Mouse (Mus musculus) spleen, postnatal 0 days (tissue): ENCODE data around the gene Hydin. TPM values are rescaled to one million over a fixed set of nuclear protein-coding genes. Genes with fewer than 3 reads are reported as not detected.

ENCODE experiments used
- polyA plus RNA-seq: library from polyadenylated mRNA; unstranded; fragments of >200 nt; fragmentation: Nextera tagmentation; extraction: Ambion mirVana; gene quantifications from 2 replicates; pipeline ENCODE4 v1.2.1, GENCODE M21; 2015

Gene Hydin
- polyA plus RNA-seq: not detected in 2 replicates

DNA sequence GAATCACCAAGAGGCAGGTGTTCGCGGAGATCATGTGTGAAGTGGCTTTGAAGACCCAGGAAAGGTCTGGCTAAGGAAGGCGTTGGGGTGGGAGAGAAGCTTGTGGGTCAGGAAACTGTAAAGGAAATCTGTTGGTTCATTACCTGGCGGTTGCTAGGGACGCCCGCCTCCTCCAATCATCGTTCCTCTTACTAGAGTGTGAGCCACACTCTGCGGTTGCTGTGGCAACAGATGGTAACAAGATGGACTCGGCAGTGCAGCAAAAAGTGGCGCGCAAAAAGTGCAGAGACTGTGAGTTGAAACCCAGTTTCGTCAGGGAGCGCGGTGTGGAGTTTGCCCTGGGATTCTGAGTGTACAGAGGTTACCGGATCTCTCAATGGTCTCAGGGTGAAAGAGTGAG is at the start of gene Hydin:
Gene Hydin (plus strand): TSS at position 237 of the 400 bp plus-strand sequence.

DNA sequence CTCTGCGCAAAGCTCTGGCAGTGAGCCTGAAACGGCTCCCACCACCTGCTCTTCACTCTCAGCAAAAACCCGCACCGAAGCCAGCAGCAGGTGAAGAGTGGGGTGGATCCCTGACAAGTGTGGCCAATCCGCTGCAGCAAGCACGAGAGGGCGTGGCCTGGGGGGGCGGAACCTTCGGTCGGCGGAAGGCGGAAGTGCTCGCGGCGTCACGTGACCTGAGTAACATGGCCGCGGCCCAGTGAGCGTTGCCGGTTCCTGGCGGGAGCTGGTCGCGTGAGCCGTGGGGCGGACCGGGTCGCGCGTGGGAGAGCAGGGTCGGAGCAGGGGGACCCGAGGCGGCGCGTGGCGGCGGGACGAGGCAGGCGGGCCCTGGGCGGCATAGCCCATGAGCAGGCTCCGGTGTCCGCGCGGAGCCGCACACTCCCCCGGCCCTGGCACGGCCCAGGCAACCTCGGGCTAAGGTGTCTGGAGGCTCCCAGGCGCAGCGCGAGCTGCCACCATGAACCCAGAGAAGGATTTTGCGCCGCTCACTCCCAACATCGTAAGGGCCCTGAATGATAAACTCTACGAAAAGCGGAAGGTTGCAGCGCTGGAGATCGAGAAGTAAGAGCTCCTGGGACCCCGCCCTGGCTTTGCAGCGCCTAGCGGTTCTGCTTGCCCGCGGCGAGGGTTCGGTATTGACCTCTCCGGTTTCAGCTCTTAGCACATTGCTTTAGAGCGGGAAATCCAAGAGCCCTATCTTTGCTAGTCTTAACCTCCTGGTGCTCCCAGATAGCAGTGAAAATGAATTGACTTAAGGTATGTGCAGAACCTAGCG is 351.8 kb downstream of the Hydin start, which contains the start of gene Vac14:
Gene Vac14 (plus strand): TSS at position 195 of the 817 bp plus-strand sequence.

Other genes starting within 250 kb of the Hydin start
- 0.72 and 0.93 TPM in 2 replicates for gene Chst4, start 227.2 kb upstream of the Hydin start, polyA plus RNA-seq
- gene Zfp612, start 187.2 kb upstream of the Hydin start, polyA plus RNA-seq: 0.42 and 0.70 TPM in 2 replicates
- not detected in 2 replicates for gene Gm21964, start 165.8 kb upstream of the Hydin start, polyA plus RNA-seq
- gene Gm17720, start 164.2 kb upstream of the Hydin start, polyA plus RNA-seq: not detected in 2 replicates
- not detected in 2 replicates for gene Calb2, start 98.8 kb upstream of the Hydin start, polyA plus RNA-seq
- gene Cmtr2, start 51.3 kb upstream of the Hydin start, polyA plus RNA-seq: 3.4 and 3.6 TPM in 2 replicates